8 mouse cellular contexts compared by ENCODE assay signal in genomic region chr9:31131205-31131968, GRCm38 (mm10). TPM values are rescaled to one million over a fixed set of nuclear protein-coding genes. Genes with fewer than 3 reads are reported as not detected.
DNase-seq lines count a peak whose midpoint lies in the region; ATAC-seq lines count a peak whose summit lies in the region.

Gene St14 (minus strand): TSS chr9:31131853.

- under 1% methylated on average over 69 of the region's 74 CpGs for WGBS in forebrain, embryonic 14.5 days
- under 1% methylated on average over 69 of the region's 74 CpGs for WGBS in kidney, embryonic 16.5 days

- H3K9ac ChIP-seq in forebrain, embryonic 14.5 days (ENCODE audit: low read length) = peak within 1 kb of the TSS; percentile 49
- H3K9ac ChIP-seq in kidney, embryonic 16.5 days (replicated peaks; ENCODE audit: low read length) = peak within 1 kb of the TSS; percentile 73

- H3K27ac ChIP-seq in forebrain, embryonic 14.5 days (ENCODE audit: low read depth, low read length) = no peak within 1 kb of the TSS
- H3K27ac ChIP-seq in kidney, embryonic 16.5 days (ENCODE audit: low read length) = peak within 1 kb of the TSS; percentile 54; the same call in 1 of the 2 replicates

- DNase-seq in urinary bladder, adult 18-20 months (ENCODE audit: low spot score in 2 of 2) = peak; percentile 79 to 80
- DNase-seq in urinary bladder, postnatal 10 days (ENCODE audit: low spot score) = no peak
- no peak for DNase-seq in forebrain, embryonic 14.5 days (ENCODE audit: low spot score)
- peak; percentile 85 for DNase-seq in lung, postnatal 25 days (ENCODE audit: low spot score)
- DNase-seq in spleen, postnatal 14 days (ENCODE audit: low spot score in 2 of 2) = peak; percentile 25 to 29
- DNase-seq in gastrocnemius, adult 18-20 months (ENCODE audit: low spot score) = no peak
- DNase-seq in layer of hippocampus, postnatal 25 days (ENCODE audit: extremely low spot score in 1 of 2, low spot score in 1 of 2) = no peak

- peak within 1 kb of the TSS; percentile 36 for H3K4me3 ChIP-seq in forebrain, embryonic 14.5 days (ENCODE audit: low read depth, low read length)
- H3K4me3 ChIP-seq in kidney, embryonic 16.5 days (ENCODE audit: low read length) = peak within 1 kb of the TSS; percentile 61

- no peaks in the 10 kb centered on the region for H3K9me3 ChIP-seq in forebrain, embryonic 14.5 days (replicated peaks; ENCODE audit: control insufficient read depth, low read length)
- H3K9me3 ChIP-seq in kidney, embryonic 16.5 days (ENCODE audit: low read length) = no peaks in the 10 kb centered on the region

- H3K4me2 ChIP-seq in forebrain, embryonic 14.5 days (ENCODE audit: low read length) = peak within 1 kb of the TSS; percentile 83
- H3K4me2 ChIP-seq in kidney, embryonic 16.5 days (replicated peaks; ENCODE audit: low read depth, low read length) = peak within 1 kb of the TSS; percentile 89

- peaks cover 39% of the 10 kb centered on the region for H3K27me3 ChIP-seq in forebrain, embryonic 14.5 days (replicated peaks; ENCODE audit: control insufficient read depth, insufficient read depth, low read length)
- peaks cover 52% of the 10 kb centered on the region for H3K27me3 ChIP-seq in kidney, embryonic 16.5 days (ENCODE audit: insufficient read depth, low read length)

- peaks cover 6% of the 10 kb centered on the region for H3K4me1 ChIP-seq in forebrain, embryonic 14.5 days (ENCODE audit: control insufficient read depth, insufficient read depth, low read length)
- H3K4me1 ChIP-seq in kidney, embryonic 16.5 days (ENCODE audit: insufficient read depth, low read length) = peaks cover 12% of the 10 kb centered on the region

- no peaks in the 10 kb centered on the region for H3K36me3 ChIP-seq in forebrain, embryonic 14.5 days (ENCODE audit: control insufficient read depth, insufficient read depth, low read length)
- no peaks in the 10 kb centered on the region for H3K36me3 ChIP-seq in kidney, embryonic 16.5 days (ENCODE audit: insufficient read depth, low read length)

- peak; percentile 42; the same call in 1 of the 2 replicates for ATAC-seq in forebrain, embryonic 14.5 days
- peak; percentile 87 for ATAC-seq in kidney, embryonic 16.5 days (ENCODE audit: low FRiP score, low TSS enrichment)

RNA-seq across cellular contexts. Expression of gene St14, which starts in this region (rescaled TPM):
- 0.18 and 0.27 TPM in 2 replicates for polyA plus RNA-seq in forebrain, embryonic 14.5 days (2014; fragmentation: Nextera tagmentation; extraction: Ambion mirVana)
- polyA plus RNA-seq in kidney, embryonic 16.5 days (2015; fragmentation: Nextera tagmentation; extraction: Ambion mirVana) = 46.7 and 48.3 TPM in 2 replicates
- under 1 TPM in 1 of 2 experiments, not detected in 1; 0.41 TPM for total RNA-seq in gastrocnemius, adult 18-20 months (2021)
- total RNA-seq in layer of hippocampus, postnatal 25 days (2021) = 1 to 10 TPM in 1 of 2 experiments, under 1 TPM in 1; 0.54 to 1.1 TPM

Comparison
In these comparisons a context has a peak if more than half of its experiments do, and no peak if none do; other contexts are left out.
1. RNA of gene St14 (polyA plus RNA-seq): 46.7 to 48.3 TPM in kidney, embryonic 16.5 days; 0.18 to 0.27 TPM in forebrain, embryonic 14.5 days; every median in the first group is over 10 times any median in the second.
2. DNase-seq: peak in urinary bladder, adult 18-20 months (2 of 2), lung, postnatal 25 days (single experiment) and spleen, postnatal 14 days (2 of 2); none in urinary bladder, postnatal 10 days (single experiment), forebrain, embryonic 14.5 days (single experiment), gastrocnemius, adult 18-20 months (single experiment) and layer of hippocampus, postnatal 25 days (0 of 2).
3. Peak in ATAC-seq, H3K4me3 ChIP-seq, H3K9ac ChIP-seq and H3K4me2 ChIP-seq in forebrain, embryonic 14.5 days; RNA of the gene not detected or under 1 TPM.